Mouse (Mus musculus): ENCODE results near the gene Mospd3. TPM values are rescaled to one million over a fixed set of nuclear protein-coding genes. Genes with fewer than 3 reads are reported as not detected.

Mospd3 gene
- total and polyA plus RNA-seq, 2 experiments from 2014 or later: 10.9 to 66.7 TPM

- ATAC-seq: no peak
- no peaks in the 10 kb centered on the region for H3K9me3 ChIP-seq (ENCODE audit: low read length)
- 77% methylated on average over 17 of the region's 17 CpGs for WGBS
Observed at GRCm38 (mm10) chr5:137570691-137571586, 29.9 kb downstream of the Mospd3 start.

GRCm38 (mm10) chr5:137570181-137570580 is 30.7 kb downstream of the Mospd3 start:
- Histone ChIP-seq H3K9ac (replicated peaks; ENCODE audit: low read length) (no peak overlapping the region), H3K4me2 (ENCODE audit: low read depth, low read length) (no peak overlapping the region), H3K9me3 (ENCODE audit: low read length) (no peaks in the 10 kb centered on the region), H3K27me3 (ENCODE audit: insufficient read depth, low read length) (no peaks in the 10 kb centered on the region), H3K4me3 (ENCODE audit: low read length) (no peak overlapping the region), H3K27ac (no peak overlapping the region), H3K36me3 (ENCODE audit: insufficient read depth, low read length) (no peaks in the 10 kb centered on the region), H3K4me1 (ENCODE audit: insufficient read depth, low read length) (no peaks in the 10 kb centered on the region)
- ATAC-seq (no peak), DNase-seq (ENCODE audit: low spot score) (no peak)
- TF ChIP-seq CTCF (IDR thresholded peaks at IDR 0.05; ENCODE audit: low read depth): no peak
- 33% methylated on average over 7 of the region's 7 CpGs for WGBS

More at GRCm38 (mm10) chr5:137570691-137571586, 29.9 kb downstream of the Mospd3 start:
- Histone ChIP-seq H3K4me1 (ENCODE audit: insufficient read depth, low read length) (no peaks in the 10 kb centered on the region), H3K4me2 (ENCODE audit: low read depth, low read length) (no peak overlapping the region), H3K4me3 (ENCODE audit: low read length) (no peak overlapping the region), H3K27me3 (ENCODE audit: insufficient read depth, low read length) (no peaks in the 10 kb centered on the region), H3K9ac (replicated peaks; ENCODE audit: low read length) (no peak overlapping the region), H3K27ac (no peak overlapping the region), H3K36me3 (ENCODE audit: insufficient read depth, low read length) (no peaks in the 10 kb centered on the region)
- TF ChIP-seq CTCF (IDR thresholded peaks at IDR 0.05; ENCODE audit: low read depth): no peak
- DNase-seq (ENCODE audit: low spot score): no peak

- Histone ChIP-seq H3K4me2 (ENCODE audit: low read depth, low read length) (no peak within 1 kb of the TSS), H3K9ac (replicated peaks; ENCODE audit: low read length) (no peak within 1 kb of the TSS), H3K9me3 (ENCODE audit: low read length) (no peaks in the 10 kb centered on the region), H3K4me3 (ENCODE audit: low read length) (no peak within 1 kb of the TSS), H3K27me3 (ENCODE audit: insufficient read depth, low read length) (no peaks in the 10 kb centered on the region), H3K27ac (no peak within 1 kb of the TSS), H3K4me1 (ENCODE audit: insufficient read depth, low read length) (no peaks in the 10 kb centered on the region), H3K36me3 (ENCODE audit: insufficient read depth, low read length) (peaks cover 2% of the 10 kb centered on the region; the same call in 1 of the 2 replicates)
- 32% methylated on average over 9 of the region's 9 CpGs for WGBS
- TF ChIP-seq CTCF (IDR thresholded peaks at IDR 0.05; ENCODE audit: low read depth): no peak
- ATAC-seq (no peak), DNase-seq (ENCODE audit: low spot score) (no peak)
Observed at GRCm38 (mm10) chr5:137569665-137570064, 31.2 kb downstream of the Mospd3 start, which contains the start of gene Tfr2. Gene Tfr2, plus strand, starts transcription at chr5:137569840.

- Histone ChIP-seq H3K9me3 (ENCODE audit: low read length) (no peaks in the 10 kb centered on the region), H3K9ac (replicated peaks; ENCODE audit: low read length) (no peak overlapping the region), H3K4me3 (ENCODE audit: low read length) (no peak overlapping the region), H3K4me2 (ENCODE audit: low read depth, low read length) (no peak overlapping the region), H3K36me3 (ENCODE audit: insufficient read depth, low read length) (peaks cover 7% of the 10 kb centered on the region; the same call in 1 of the 2 replicates), H3K4me1 (ENCODE audit: insufficient read depth, low read length) (no peaks in the 10 kb centered on the region), H3K27ac (no peak overlapping the region), H3K27me3 (ENCODE audit: insufficient read depth, low read length) (no peaks in the 10 kb centered on the region)
- ATAC-seq (no peak), DNase-seq (ENCODE audit: low spot score) (no peak)
- 78% methylated on average over 12 of the region's 12 CpGs for WGBS
- no peak for TF ChIP-seq CTCF (IDR thresholded peaks at IDR 0.05; ENCODE audit: low read depth)
Observed at GRCm38 (mm10) chr5:137569031-137569430, 31.8 kb downstream of the Mospd3 start.

- H3K4me3 ChIP-seq (ENCODE audit: low read length): no peak overlapping the region
- no peak for ATAC-seq
Observed at GRCm38 (mm10) chr5:137568223-137568798, 32.5 kb downstream of the Mospd3 start.

GRCm38 (mm10) chr5:137566416-137566815 is 34.4 kb downstream of the Mospd3 start:
- Histone ChIP-seq H3K27me3 (ENCODE audit: insufficient read depth, low read length) (no peaks in the 10 kb centered on the region), H3K9me3 (ENCODE audit: low read length) (no peaks in the 10 kb centered on the region), H3K36me3 (ENCODE audit: insufficient read depth, low read length) (peaks cover 7% of the 10 kb centered on the region; the same call in 1 of the 2 replicates), H3K4me2 (ENCODE audit: low read depth, low read length) (no peak overlapping the region), H3K27ac (no peak overlapping the region), H3K9ac (replicated peaks; ENCODE audit: low read length) (no peak overlapping the region), H3K4me3 (ENCODE audit: low read length) (no peak overlapping the region), H3K4me1 (ENCODE audit: insufficient read depth, low read length) (no peaks in the 10 kb centered on the region)
- WGBS: 93% methylated on average over 5 of the region's 5 CpGs
- ATAC-seq (no peak), DNase-seq (ENCODE audit: low spot score) (no peak)
- TF ChIP-seq CTCF (IDR thresholded peaks at IDR 0.05; ENCODE audit: low read depth): no peak

More at GRCm38 (mm10) chr5:137568223-137568798, 32.5 kb downstream of the Mospd3 start:
- H3K9me3 ChIP-seq (ENCODE audit: low read length): no peaks in the 10 kb centered on the region
- peaks cover 7% of the 10 kb centered on the region; the same call in 1 of the 2 replicates for H3K36me3 ChIP-seq (ENCODE audit: insufficient read depth, low read length)
- no peak overlapping the region for H3K9ac ChIP-seq (replicated peaks; ENCODE audit: low read length)
- H3K4me1 ChIP-seq (ENCODE audit: insufficient read depth, low read length): no peaks in the 10 kb centered on the region
- no peaks in the 10 kb centered on the region for H3K27me3 ChIP-seq (ENCODE audit: insufficient read depth, low read length)
- WGBS: 79% methylated on average over 8 of the region's 8 CpGs
- DNase-seq (ENCODE audit: low spot score): no peak
- H3K27ac ChIP-seq: no peak overlapping the region
- no peak overlapping the region for H3K4me2 ChIP-seq (ENCODE audit: low read depth, low read length)
- no peak for TF ChIP-seq CTCF (IDR thresholded peaks at IDR 0.05; ENCODE audit: low read depth)
